Mouse (Mus musculus) 3T3-L1 (cell line): ENCODE data around the gene Spcs2.
"Not testable (repeated sequence)": the region's sequence is repeated elsewhere in the genome, so short reads cannot be mapped to it uniquely, and the experiment has no call there.

Source experiments
- DNase-seq: peaks from one replicate; pipeline ENCODE4 v3.0.0-alpha.2; 2015; ENCODE audit warnings: low read depth, low spot score

Gene Spcs2

DNA sequence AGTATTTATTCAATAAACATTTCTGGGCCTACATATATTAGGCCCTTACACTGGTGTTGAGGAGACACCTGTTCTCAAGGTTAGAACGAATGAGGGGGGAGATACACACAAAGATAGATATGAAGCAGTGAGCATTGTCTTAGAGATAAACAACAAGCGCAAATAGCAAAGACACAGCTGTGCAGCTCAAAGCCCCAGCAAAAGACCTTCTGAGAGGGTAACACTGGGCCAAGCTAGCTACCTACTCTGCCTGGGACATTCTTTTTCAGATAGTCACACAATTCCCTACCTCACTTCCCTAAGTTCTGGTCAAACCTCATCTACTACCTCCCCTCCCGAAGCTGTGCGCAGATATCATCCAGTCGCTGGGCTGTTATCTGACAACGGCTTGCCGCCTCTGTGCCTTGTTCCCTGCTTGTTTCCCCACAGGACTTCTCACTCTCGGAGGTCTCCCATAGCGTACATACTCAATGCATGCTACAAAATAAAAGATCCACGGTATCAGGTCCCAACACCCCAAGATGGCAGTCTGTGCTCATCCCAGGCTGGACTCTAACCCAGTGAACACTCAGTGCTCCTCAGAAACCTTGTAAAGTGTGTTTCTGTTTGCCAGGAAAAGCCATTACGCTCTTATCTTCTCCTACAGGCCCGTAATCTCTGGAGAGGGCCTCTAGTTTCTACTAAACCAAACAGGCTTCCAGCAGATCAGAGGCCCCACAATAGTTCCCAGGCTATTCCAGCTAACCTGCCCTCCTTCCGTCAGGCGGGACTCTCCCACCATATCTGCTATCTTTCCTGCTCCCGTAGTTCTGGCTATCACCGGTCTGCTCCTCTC, 38.4 kb downstream of the Spcs2 start:
- DNase-seq = no peak

DNA sequence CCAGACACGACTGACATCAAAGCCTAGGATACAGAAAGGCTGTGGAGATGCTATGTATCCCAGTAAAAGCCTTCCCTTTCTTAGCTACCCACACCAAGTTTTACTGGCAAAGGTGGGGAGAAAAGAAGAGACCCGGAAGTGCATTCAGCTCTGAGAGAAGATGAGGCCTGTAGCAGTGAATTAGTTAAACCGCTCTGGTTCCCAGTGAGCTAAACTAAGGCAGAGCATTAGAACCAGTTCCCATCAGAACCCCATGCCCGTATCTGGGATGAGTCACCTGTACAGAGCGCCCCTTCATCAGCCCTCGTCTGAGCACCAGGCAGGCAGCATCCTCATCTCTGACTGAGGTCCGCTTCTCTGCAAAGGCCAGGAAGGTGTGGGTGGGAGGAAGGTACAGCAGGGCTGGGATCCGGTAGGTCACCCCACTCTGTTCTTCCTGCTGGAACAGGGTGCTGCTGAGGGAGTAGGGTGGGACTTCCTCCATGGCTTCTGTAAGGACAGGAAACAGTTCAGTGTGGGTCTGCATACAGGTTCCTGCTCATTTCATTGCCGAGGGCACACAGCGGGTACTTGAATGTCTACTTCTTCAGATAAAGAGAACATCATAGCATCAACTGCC, 40.1 kb downstream of the Spcs2 start:
- DNase-seq = no peak

DNA sequence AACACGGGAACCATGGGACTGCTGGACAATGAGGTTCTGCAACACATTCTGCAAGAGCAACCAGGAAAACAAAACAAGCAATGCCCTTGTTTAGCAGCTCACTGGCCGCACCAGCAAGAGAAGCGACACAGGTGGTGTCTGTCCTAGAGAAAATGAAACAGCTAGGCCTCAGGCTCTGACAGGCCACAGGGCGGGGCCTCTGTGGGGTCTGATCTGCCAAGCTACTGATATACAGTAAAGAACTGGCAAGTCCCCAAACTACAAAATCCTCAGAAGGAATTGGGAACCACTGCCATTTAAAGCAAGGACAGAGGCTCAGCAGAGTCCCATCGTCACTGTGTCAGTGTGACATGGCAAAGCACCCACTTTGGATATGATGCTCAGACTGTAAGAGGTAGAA, 40.8 kb downstream of the Spcs2 start:
- no peak for DNase-seq

DNA sequence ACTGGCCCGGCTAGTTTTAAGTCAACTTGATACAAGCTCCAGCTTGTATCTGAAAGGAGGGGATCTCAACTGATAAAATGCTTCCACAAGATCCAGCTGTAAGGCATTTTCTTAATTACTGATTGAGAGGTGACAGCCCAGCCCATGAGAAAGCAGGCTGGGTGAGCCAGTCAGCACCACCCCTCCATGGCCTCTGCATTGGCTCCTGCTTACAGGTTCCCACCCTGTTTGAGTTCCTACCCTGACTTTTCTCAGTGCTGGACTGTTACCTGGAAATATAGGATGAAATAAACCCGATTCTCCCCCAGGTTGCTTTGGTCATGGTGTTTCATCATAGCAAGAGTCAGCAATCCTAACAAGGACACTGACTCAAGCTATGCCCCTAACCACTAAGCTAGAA, 41.3 kb downstream of the Spcs2 start:
- DNase-seq = no peak

DNA sequence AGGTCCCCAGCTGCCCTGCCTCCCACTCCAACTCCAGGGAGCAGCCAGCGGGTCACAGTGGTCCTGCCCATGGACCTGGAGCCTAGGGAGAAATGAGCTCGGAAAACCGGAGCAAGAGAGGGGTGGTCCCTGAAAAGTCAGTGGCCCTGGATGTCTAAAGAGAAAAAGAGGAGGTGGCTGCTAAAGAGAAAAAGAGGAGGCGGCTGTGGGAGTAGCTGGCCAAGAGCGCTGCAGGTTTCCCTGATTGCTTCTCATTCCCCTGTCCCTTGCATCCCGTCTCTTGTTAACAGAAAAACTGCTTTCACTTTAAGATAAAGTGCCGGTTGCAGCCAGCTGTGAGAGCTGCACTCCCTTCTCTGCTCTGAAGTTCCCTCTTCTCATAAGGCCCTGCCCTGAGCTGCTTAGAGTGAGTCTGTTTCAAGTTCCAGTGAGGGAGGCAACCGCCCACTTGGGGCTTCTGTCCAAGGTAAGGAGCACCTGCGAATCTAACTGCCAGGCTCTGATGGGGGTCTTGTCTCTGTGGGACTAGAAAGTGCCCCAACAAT, 45.0 kb downstream of the Spcs2 start:
- not testable (repeated sequence) for DNase-seq

DNA sequence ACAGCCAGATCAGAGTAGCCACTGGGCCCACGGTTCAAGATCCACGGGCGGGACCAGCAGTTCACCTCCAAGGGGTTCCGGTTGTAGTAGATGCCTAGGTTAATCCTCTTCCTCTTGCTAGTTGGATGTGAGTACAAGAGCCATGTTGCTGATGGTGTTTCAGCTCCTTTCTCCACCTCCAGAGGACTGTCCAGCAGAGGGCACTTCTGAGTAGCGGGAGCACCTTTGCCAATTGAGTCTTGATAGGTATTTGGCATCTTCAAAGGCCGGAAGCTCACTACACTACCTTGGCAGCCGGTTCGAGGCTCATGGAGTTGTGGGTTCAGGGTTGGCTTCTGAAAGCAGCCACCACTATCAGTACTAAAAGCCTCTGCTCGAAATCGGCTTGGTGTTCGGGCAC, 49.9 kb downstream of the Spcs2 start:
- DNase-seq = peak; percentile 31

DNA sequence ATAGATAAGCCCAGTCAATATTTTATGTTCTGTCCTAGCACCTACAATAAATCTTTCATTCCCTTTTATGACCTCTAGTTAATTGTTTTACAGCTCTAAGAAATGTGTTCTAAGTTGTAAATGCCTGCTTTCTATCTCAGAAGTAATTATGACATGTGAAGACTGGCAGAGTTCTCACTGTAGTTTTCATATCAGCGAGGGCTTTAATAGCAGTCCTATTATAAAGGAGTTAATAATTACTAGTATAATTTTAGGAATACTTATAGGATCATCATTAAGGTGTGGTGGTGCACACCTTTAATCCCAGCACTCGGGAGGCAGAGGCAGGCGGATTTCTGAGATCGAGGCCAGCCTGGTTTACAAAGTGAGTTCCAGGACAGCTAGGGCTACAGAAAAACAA, 51.6 kb downstream of the Spcs2 start:
- DNase-seq = no peak

DNA sequence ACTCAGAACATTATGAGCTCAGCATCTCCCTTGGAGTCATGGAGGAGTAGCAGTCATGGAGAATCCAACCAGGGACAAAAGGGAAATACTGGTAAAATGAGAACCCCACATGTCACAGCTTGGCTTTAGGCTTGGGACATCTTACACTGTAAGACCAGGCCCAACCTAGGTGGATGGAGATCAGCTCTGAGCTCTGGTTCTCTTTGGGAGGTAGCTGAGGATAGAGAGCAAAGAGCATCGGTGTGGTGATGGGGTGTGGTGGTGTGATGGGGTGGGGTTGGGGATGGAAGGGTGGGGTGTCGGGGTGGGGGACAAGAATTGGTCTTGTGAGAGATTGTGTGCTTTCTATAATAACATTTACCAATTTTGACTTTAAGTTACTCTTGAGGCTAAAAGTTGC, 52.4 kb downstream of the Spcs2 start:
- DNase-seq = no peak

DNA sequence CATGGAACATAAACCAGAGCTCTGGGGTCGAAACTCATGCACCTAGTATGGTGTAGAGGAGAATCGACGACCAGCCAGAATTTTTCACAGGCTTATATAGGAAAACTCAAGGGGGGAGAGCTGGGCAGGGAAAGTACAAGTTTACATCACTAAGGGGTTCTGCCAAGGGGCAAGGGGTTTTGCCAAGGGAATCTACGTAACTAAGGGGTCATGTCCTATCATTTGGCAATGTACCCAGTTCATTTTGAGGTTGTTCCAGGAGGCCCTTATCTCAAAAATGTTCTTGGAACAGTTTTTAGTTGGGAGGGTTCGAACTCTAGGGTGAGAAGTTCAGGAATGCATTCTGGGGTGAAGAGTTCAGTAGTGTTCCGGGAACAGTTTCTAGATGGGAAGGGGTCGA, 56.2 kb downstream of the Spcs2 start:
- DNase-seq = not testable (repeated sequence)

DNA sequence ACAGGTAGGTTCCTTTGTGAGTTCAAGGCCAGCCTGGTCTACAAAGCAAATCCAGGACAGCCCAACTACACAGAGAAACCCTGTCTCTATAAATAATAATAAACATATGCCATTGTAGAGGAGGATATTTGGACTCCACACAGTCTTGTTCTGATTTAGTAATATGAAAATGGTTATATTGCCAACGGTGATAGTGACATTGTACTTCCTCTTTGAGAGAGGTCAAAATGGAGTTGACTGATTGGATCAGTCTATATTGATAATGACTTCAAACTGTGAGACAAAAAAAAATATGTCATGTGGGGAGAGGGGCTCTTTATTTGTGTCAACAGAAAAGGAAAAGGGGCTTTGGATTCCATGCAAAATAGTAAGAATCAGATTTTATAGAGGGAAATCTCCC, 57.9 kb downstream of the Spcs2 start:
- DNase-seq = no peak

DNA sequence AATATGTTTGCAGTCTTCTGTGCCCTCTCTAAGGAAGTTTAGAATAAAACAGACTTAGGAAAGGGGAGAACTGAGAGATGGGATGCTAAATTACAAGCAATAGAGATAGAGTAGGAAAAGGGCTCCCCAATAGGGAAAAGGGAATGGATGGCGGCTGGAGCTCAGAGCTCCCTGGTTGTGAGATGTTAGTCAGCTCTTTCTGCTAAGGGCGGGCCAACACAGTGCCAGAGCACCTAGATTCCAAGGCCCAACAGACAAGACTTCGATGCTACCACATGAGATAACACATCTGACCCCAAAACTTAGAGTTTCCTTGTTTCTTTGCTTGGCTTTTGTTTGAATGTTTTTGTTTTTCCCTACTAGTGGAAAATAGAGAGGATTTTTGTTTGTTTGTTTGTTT, 59.2 kb downstream of the Spcs2 start:
- not testable (repeated sequence) for DNase-seq

DNA sequence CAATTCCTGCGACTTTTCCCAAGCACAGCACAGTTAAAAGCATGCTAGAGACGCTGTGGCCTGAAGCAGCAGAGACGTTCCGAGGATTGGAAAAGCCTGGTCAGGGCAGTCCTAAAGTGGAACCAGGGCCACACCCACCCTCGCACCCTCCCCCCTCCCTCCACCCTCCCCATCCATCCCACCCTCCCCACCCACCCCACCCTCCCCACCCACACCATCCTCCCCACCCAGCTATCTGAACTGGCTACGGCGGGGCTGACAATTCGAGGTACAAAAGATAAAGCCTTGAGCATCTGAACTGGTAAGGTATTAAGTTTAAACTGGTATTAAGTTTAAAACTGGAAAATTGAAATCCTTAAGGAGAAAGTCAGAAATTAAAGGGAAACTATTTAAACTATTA, 59.7 kb downstream of the Spcs2 start:
- DNase-seq = no peak

DNA sequence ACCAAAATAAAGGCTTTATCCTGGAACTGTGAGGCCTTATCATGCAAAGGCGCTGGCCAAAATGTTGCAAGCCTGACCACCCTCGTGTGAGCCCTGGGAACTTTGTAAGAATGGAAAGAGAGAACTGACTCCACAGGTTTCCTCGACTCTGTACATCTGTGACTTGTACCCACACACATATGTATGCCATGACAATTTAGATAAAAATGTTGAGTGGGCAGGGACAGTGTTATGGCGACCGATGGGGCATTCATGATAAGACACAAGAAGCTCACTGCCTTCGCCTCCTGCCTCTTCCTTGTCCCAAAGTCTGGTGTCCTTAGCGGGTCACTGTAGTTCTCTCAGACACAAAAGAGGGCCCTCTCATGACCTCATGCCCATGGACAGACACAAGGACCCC, 64.1 kb downstream of the Spcs2 start:
- DNase-seq = no peak

DNA sequence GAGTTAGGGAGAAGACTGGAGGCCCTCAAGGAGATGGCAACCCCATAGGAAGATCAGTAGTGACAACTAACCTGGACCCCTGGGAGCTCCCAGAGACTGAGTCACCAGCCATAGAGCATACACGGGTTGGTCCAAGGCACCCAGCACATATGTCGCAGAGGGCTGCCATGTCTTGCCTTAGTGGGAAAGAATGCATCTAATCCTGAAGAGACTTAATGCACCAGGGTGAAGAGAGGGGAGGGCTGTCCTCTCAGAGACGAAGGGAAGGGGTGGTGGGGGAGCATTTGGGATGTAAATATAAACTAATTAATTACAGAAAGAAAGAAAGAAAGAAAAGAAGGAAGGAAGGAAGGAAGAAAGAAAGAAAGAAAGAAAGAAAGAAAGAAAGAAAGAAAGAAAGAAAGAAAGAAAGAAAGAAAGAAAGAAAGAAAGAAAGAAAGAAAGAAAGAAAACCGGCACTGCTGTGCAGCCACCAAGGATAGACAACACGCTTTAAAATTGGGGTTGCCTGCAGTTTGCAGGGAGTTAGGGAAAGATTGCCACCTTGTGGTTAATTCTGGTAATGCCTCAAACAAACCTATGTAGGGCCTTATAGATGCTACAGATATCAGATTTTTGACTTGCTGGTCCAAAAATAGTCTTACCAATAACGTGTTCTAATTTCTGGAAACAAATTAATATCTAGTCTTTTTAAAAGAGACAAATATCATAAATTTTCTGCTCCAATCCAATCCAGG, 65.2 kb downstream of the Spcs2 start:
- peak; percentile 82 for DNase-seq

DNA sequence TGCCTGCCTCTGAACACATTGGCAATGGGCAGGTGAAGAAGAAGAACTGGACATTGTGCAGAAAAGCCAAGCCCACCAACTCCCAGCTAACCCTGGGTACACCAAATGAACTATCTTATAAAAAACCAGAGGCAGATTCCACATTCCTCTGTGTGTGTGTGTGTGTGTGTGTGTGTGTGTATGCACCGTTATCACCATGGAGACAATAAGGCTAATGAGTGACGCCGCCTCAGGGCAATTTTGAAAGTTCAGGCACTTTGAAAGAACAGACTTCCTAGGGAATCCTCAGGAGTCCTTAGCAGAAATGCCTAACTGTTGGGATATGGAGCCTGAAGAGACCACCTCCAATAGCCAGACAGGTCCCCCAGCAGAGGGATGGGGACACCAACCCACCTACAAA, 66.0 kb downstream of the Spcs2 start:
- peak; percentile 3 for DNase-seq

DNA sequence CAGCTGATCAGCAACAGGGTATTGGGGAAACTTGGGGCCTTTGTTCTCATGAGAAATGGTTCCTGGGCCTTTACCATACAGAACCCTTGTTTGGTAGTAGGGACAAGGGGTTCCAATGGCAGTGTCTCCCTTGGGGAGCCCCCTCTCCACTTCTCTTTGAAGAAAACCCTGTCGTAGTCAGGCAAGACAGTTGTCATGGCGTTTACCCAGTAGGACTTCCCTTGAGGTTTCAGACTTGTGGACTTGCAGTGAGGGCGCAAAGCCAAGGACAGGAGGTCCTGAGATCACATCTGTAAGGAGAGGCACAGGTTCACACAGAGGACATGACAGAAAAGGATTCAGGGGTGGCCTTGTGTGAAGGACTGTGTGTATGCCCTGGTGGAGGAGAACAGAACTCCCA, 66.8 kb downstream of the Spcs2 start:
- DNase-seq = no peak

DNA sequence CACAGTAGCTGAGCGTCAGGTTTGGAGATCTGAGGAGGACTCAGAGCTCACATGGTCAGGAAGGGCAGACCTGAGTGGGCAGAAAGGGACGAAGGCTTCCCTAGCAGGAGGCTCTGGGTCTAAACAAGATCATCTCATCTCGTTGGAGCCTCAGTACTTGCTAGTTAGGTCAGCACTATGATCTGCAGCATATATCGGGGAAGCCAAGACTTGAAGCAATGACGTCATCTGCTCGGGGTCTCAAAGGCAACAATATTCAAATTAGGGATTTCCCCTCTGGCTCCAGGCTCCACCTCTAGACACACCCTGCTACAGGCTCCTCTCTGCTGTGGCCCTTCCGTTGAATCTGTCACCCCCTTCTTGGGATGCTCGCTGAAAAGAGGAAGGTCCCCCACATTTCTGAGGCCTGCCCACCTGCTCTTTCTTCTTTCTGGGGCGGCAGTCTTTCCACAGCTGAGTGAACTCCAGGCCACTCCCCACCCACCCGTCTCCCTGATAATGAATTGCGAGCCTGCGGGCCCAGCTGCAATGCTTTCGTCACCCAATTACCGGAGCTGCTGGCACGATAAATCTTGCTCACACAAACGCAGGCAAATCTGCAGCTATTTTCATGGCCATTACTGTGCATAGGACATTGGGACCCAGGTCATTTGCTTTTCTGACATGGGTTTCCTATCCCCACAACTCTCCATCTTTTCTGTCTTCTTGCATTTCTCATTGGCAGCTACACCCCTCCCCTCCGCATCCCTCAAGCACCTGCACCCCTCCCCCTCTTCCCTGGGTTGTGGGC, 67.9 kb downstream of the Spcs2 start:
- no peak for DNase-seq

DNA sequence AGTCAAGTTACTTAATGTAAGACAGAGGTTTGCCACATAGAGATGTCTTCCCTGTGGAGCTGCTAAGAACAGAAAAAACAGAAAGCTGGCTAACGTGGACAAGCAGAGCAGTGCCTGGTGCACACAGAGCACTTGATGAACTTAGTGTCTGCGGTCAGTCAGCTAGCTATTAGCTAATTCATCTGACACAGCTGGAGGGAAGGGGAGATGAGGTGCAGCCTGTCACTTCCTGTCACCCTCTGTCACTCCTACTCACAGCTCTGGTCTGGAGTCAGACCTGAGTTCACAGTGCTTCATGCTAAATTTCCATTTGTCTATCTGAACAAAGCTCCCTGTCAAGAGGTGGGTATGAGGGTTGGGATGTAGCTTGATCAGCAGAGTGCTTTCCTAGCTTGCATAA, 69.2 kb downstream of the Spcs2 start:
- DNase-seq = no peak

DNA sequence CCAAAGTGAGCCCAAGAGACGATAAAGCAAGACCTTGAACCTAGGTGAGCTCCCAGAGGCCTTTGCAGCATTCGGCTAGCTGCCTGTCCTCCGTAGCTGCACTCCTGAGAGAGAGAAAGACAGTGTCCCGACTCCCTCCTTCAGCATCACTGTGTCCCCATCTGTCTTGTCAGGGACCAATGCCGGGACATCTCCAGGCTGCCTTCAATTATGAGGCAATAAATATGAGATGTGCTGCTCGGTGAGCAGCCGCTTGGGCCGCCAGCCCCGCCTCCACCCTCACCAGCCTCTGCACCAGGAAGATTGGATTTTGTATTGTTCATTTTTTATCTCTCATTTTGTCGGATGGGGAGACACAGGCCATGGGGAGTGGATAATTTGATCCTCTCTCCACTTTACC, 72.4 kb downstream of the Spcs2 start:
- DNase-seq = no peak

DNA sequence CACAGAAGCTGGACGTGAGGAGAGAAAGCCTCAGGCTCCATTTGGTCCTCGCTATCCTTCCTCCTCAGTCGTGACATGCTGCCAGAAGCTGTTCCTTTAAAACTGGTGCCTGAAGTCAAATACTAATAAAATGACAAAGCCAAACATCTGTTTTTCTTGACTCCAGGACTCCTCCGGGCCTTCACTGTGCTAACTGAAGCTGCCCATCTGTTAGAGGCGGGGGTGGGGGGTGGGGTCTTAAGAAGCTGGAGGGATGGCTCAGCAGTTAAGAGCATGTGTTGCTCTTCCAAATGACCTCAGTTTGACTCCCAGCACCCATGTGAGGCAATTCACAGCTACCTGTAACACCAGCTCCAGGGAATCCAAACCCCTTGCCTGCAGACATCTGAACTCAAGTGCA, 74.7 kb downstream of the Spcs2 start:
- DNase-seq = no peak

DNA sequence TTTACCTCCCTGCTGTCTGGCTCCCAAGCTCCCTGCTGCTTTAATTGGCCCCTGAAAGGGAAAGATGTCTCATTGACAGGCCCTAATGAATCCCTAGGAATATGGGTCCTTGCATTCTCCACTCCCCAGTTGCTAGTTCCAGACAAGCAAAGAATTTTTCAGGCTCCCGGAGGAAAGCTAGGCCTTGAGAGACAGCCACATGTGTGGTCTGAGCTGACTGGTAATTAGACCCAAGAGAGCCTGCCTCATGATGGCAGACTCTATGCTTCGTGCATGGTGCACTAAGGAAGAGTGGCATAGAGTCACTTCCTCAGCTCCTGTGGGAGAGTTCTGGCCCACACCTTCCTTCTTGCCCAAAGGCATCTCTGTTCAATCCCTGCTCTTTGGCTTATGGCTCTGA, 75.3 kb downstream of the Spcs2 start:
- no peak for DNase-seq
